Mouse (Mus musculus): ENCODE measurements around the gene Larp4. TPM values are rescaled to one million over a fixed set of nuclear protein-coding genes. Genes with fewer than 3 reads are reported as not detected.

The Larp4 gene
- polyA plus RNA-seq (2017; shearing (Covaris generic)) = 51.1 TPM

GRCm38 (mm10) chr15:99969765-99970164, at the start of gene Larp4:
Larp4 (plus strand) TSS chr15:99970065.

GRCm38 (mm10) chr15:99966961-99967360, 2.9 kb upstream of the Larp4 start, which contains the start of gene Fam186a:
Fam186a (minus strand) TSS chr15:99967061.

GRCm38 (mm10) chr15:100038470-100038971, 68.7 kb downstream of the Larp4 start, which contains the start of gene Dip2b:
Dip2b (plus strand) TSS chr15:100038664.

Other genes with a start within 250 kb of the Larp4 start
- 121 TPM for gene Cox14, start 244.4 kb upstream of the Larp4 start, polyA plus RNA-seq (2017; shearing (Covaris generic))
- 70.8 TPM for gene Cers5, start 197.2 kb upstream of the Larp4 start, polyA plus RNA-seq (2017; shearing (Covaris generic))
- gene Lima1, start 94.6 kb upstream of the Larp4 start, polyA plus RNA-seq (2017; shearing (Covaris generic)) = 1.3 TPM
- 0.54 TPM for gene Fam186a, start 3.0 kb upstream of the Larp4 start, polyA plus RNA-seq (2017; shearing (Covaris generic))
- 35.8 TPM for gene Dip2b, start 68.6 kb downstream of the Larp4 start, polyA plus RNA-seq (2017; shearing (Covaris generic))

Data from effector memory CD4-positive, alpha-beta T cell, adult 7 months (primary cell).